Mouse (Mus musculus) left cerebral cortex, adult 6 months (tissue): Measurements from ENCODE around the gene Scarb2. TPM values are rescaled to one million over a fixed set of nuclear protein-coding genes. Genes with fewer than 3 reads are reported as not detected.

ENCODE experiments used
- long read RNA-seq, 2 experiments: library from polyadenylated mRNA; unstranded; transcript quantifications; one replicate each; pipeline ENCODE4 v2.0.0; 2019 to 2020
- polyA plus RNA-seq: library from polyadenylated mRNA; unstranded; fragments of <200 nt; fragmentation: Nextera tagmentation; gene quantifications from 2 replicates; pipeline ENCODE4 v1.2.3, GENCODE M21; 2021

Gene Scarb2
- polyA plus RNA-seq: 14.0 and 16.3 TPM in 2 replicates
- long read RNA-seq, experiment 1, full-length matches to known transcripts: 129 of 154 reads
- long read RNA-seq, experiment 1, partial matches to known transcripts: 3 of 154 reads
- long read RNA-seq, experiment 1, other reads (novel, unspliced or antisense): 22 of 154 reads
- long read RNA-seq, experiment 2, full-length matches to known transcripts: 35 of 66 reads
- long read RNA-seq, experiment 2, partial matches to known transcripts: 4 of 66 reads
- long read RNA-seq, experiment 2, other reads (novel, unspliced or antisense): 27 of 66 reads

GRCm38 (mm10) chr5:92506733-92507132 lies at the start of gene Scarb2:
Scarb2 (minus strand) TSS chr5:92506833.

GRCm38 (mm10) chr5:92554891-92555511 lies 48.4 kb upstream of the Scarb2 start, which contains the start of gene Fam47e:
Fam47e (plus strand) TSS chr5:92555069.

GRCm38 (mm10) chr5:92435025-92435584 lies 71.5 kb downstream of the Scarb2 start, which contains the start of gene Nup54:
Nup54 (minus strand) TSS chr5:92435219.

Other genes with a start within 250 kb of the Scarb2 start
- 30.6 and 35.2 TPM in 2 replicates for gene Naaa, start 228.7 kb downstream of the Scarb2 start, polyA plus RNA-seq
- 7.0 and 8.5 TPM in 2 replicates for gene Sdad1, start 196.4 kb downstream of the Scarb2 start, polyA plus RNA-seq
- gene Cxcl9, start 178.8 kb downstream of the Scarb2 start, polyA plus RNA-seq: not detected in 2 replicates
- gene Art3, start 175.0 kb downstream of the Scarb2 start, polyA plus RNA-seq: 6.0 and 7.2 TPM in 2 replicates
- 0.43 and 1.0 TPM in 2 replicates for gene Cxcl10, start 157.9 kb downstream of the Scarb2 start, polyA plus RNA-seq
- gene Nup54, start 71.6 kb downstream of the Scarb2 start, polyA plus RNA-seq: 11.9 and 18.4 TPM in 2 replicates
- gene Fam47e, start 48.2 kb upstream of the Scarb2 start, polyA plus RNA-seq: 0.66 and 0.75 TPM in 2 replicates
- gene Stbd1, start 96.2 kb upstream of the Scarb2 start, polyA plus RNA-seq: 2.4 and 2.6 TPM in 2 replicates
- 0.05 TPM in 1 of 2 replicates, not detected in the other for gene Ccdc158, start 168.4 kb upstream of the Scarb2 start, polyA plus RNA-seq
- gene Shroom3, start 176.6 kb upstream of the Scarb2 start, polyA plus RNA-seq: 0.34 and 1.0 TPM in 2 replicates